Comparison of ENCODE assay signal across 8 mouse cellular contexts in the genomic region with DNA sequence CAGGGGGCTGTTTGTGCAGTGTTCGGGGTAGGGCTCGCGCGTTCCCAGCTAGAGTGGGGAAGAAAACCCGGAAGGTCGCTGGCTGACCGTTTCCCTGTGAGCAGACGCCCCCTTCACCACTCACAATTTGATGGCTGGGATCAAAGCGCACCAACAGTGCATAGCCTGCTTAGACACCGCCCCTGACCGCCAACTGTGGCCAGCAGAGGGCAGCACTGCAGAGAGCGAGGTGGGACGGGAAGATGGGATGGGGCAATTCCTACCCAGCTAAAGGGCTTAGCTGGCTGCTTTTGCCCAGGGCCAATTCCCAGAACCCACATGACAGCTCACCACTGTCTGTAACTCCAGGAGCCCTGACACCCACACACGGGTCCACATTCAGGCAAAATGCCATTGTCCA. TPM values are rescaled to one million over a fixed set of nuclear protein-coding genes. Genes with fewer than 3 reads are reported as not detected.
DNase-seq lines count a peak whose midpoint lies in the region; ATAC-seq lines count a peak whose summit lies in the region.

No protein-coding gene starts in this region.

- DNase-seq in heart, postnatal 10 days: peak; percentile 43 to 78
- DNase-seq in heart, postnatal 25 days (ENCODE audit: low spot score): no peak
- peak; percentile 68 to 69 for DNase-seq in B cell, adult 2 months
- peak; percentile 94 for DNase-seq in ZHBTc4 (ENCODE audit: low read depth, low spot score)
- DNase-seq in gastrocnemius, adult 8-10 months (ENCODE audit: low spot score in 2 of 2): peak; percentile 20 to 29
- peak; percentile 44 to 58 for DNase-seq in lung, adult 18-20 months
- peak; percentile 19 to 55 for DNase-seq in spleen, postnatal 14 days (ENCODE audit: low spot score in 2 of 2)

- no peak for ATAC-seq in frontal cortex, adult (ENCODE audit: low TSS enrichment)

- intact Hi-C loops in heart, postnatal 10 days (cut with DNase I): no loop called here
- intact Hi-C loops in heart, postnatal 25 days (cut with DNase I): no loop called here

RNA-seq across cellular contexts. Expression of a gene that starts 14.5 kb away (rescaled TPM):
- 100 to 1,000 TPM; 195 to 207 TPM for total RNA-seq in heart, postnatal 10 days (2021)
- 100 to 1,000 TPM; 148 to 161 TPM for total RNA-seq in heart, postnatal 25 days (2021)
- total RNA-seq in gastrocnemius, adult 8-10 months (2022): 100 to 1,000 TPM; 133 to 148 (median 143) TPM

RNA-seq across cellular contexts. Expression of a gene that starts 35.8 kb away (rescaled TPM):
- total RNA-seq in heart, postnatal 10 days (2021): 100 to 1,000 TPM in 1 of 2 experiments, 10 to 100 TPM in 1; 98.4 to 115 TPM
- 100 to 1,000 TPM; 109 to 111 TPM for total RNA-seq in heart, postnatal 25 days (2021)
- total RNA-seq in gastrocnemius, adult 8-10 months (2022): 100 to 1,000 TPM in 1 of 4 experiments, 10 to 100 TPM in 3; 83.6 to 123 (median 95.6) TPM
